Mouse (Mus musculus): ENCODE measurements around the gene Parp4.

DNA sequence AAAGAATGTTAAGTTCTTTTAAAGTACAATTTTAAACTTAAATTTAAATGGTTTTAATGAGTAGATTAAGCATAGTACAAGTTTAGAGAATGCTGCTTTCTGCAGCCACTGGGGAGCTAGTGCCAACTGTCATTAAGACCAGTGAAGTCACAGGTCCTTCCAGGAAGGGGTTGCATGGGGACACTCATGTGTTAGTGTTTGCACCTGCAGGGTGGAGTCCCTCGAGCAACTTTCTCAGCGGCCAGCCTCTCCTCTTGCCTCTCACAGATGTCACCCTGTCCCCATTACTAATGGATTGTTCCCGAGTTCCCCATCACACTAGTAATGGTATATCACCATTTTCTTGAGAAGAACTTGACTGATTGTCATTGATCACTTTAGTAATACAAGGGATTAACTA lies 37.8 kb downstream of the Parp4 start:
- no peak for TF ChIP-seq CTCF (IDR thresholded peaks at IDR 0.05; ENCODE audit: extremely low read depth, insufficient read depth, insufficient read length, insufficient replicate concordance)
- no peak for TF ChIP-seq POLR2A (IDR thresholded peaks at IDR 0.05; ENCODE audit: low read depth, low read length)

Data from spleen, adult 2 months (tissue).